Mouse (Mus musculus): Measurements from ENCODE around the gene Fkbp10.

Fkbp10 gene

GRCm38 (mm10) chr11:100414914-100415822, at the start of gene Fkbp10:
Gene Fkbp10 (plus strand): TSS chr11:100415697.
- no peak for DNase-seq (ENCODE audit: low read depth in 2 of 2, low spot score in 2 of 2)

GRCm38 (mm10) chr11:100369145-100369544, 46.4 kb upstream of the Fkbp10 start:
- no peak for DNase-seq (ENCODE audit: low read depth in 2 of 2, low spot score in 2 of 2)

GRCm38 (mm10) chr11:100369822-100370221, 45.7 kb upstream of the Fkbp10 start:
- no peak for DNase-seq (ENCODE audit: low read depth in 2 of 2, low spot score in 2 of 2)

- no peak for DNase-seq (ENCODE audit: low read depth in 2 of 2, low spot score in 2 of 2)
These were observed 43.4 kb upstream of the Fkbp10 start for GRCm38 (mm10) chr11:100371981-100372558.

- no peak for DNase-seq (ENCODE audit: low read depth in 2 of 2, low spot score in 2 of 2)
These were observed 40.4 kb upstream of the Fkbp10 start for GRCm38 (mm10) chr11:100375127-100375526.

GRCm38 (mm10) chr11:100376005-100376404, 39.5 kb upstream of the Fkbp10 start:
- DNase-seq (ENCODE audit: low read depth in 2 of 2, low spot score in 2 of 2) = no peak

GRCm38 (mm10) chr11:100376746-100377389, 38.6 kb upstream of the Fkbp10 start:
- DNase-seq (ENCODE audit: low read depth in 2 of 2, low spot score in 2 of 2) = no peak

- no peak for DNase-seq (ENCODE audit: low read depth in 2 of 2, low spot score in 2 of 2)
These were observed 37.5 kb upstream of the Fkbp10 start for GRCm38 (mm10) chr11:100377989-100378388.

GRCm38 (mm10) chr11:100378446-100378845, 37.1 kb upstream of the Fkbp10 start:
- no peak for DNase-seq (ENCODE audit: low read depth in 2 of 2, low spot score in 2 of 2)

GRCm38 (mm10) chr11:100379311-100379710, 36.2 kb upstream of the Fkbp10 start:
- no peak for DNase-seq (ENCODE audit: low read depth in 2 of 2, low spot score in 2 of 2)

- DNase-seq (ENCODE audit: low read depth in 2 of 2, low spot score in 2 of 2) = no peak
These were observed 32.8 kb upstream of the Fkbp10 start for GRCm38 (mm10) chr11:100382682-100383081.

GRCm38 (mm10) chr11:100385016-100385415, 30.5 kb upstream of the Fkbp10 start:
- no peak for DNase-seq (ENCODE audit: low read depth in 2 of 2, low spot score in 2 of 2)

- no peak for DNase-seq (ENCODE audit: low read depth in 2 of 2, low spot score in 2 of 2)
These were observed 28.9 kb upstream of the Fkbp10 start for GRCm38 (mm10) chr11:100386586-100386985.

GRCm38 (mm10) chr11:100387111-100387510, 28.4 kb upstream of the Fkbp10 start:
- DNase-seq (ENCODE audit: low read depth in 2 of 2, low spot score in 2 of 2) = no peak

- no peak for DNase-seq (ENCODE audit: low read depth in 2 of 2, low spot score in 2 of 2)
These were observed 27.7 kb upstream of the Fkbp10 start for GRCm38 (mm10) chr11:100387589-100388375.

- DNase-seq (ENCODE audit: low read depth in 2 of 2, low spot score in 2 of 2) = no peak
These were observed 26.9 kb upstream of the Fkbp10 start for GRCm38 (mm10) chr11:100388588-100388987.

GRCm38 (mm10) chr11:100389931-100390445, 25.5 kb upstream of the Fkbp10 start:
- DNase-seq (ENCODE audit: low read depth in 2 of 2, low spot score in 2 of 2) = no peak

GRCm38 (mm10) chr11:100391081-100391883, 24.2 kb upstream of the Fkbp10 start:
- no peak for DNase-seq (ENCODE audit: low read depth in 2 of 2, low spot score in 2 of 2)

- no peak for DNase-seq (ENCODE audit: low read depth in 2 of 2, low spot score in 2 of 2)
These were observed 23.6 kb upstream of the Fkbp10 start for GRCm38 (mm10) chr11:100391884-100392345.

GRCm38 (mm10) chr11:100392958-100393357, 22.5 kb upstream of the Fkbp10 start:
- no peak for DNase-seq (ENCODE audit: low read depth in 2 of 2, low spot score in 2 of 2)

Measured in CD8-positive naive resting alpha-beta T cell, adult 2 months (primary cell).